Mouse (Mus musculus): ENCODE results near the gene Borcs8. TPM values are rescaled to one million over a fixed set of nuclear protein-coding genes. Genes with fewer than 3 reads are reported as not detected.
A peak's percentile ranks its signal among the peaks of the same experiment; 100 is the strongest.

Gene Borcs8
- polyA plus RNA-seq, 1 experiment from 2014 or later = 65.4 TPM

DNA sequence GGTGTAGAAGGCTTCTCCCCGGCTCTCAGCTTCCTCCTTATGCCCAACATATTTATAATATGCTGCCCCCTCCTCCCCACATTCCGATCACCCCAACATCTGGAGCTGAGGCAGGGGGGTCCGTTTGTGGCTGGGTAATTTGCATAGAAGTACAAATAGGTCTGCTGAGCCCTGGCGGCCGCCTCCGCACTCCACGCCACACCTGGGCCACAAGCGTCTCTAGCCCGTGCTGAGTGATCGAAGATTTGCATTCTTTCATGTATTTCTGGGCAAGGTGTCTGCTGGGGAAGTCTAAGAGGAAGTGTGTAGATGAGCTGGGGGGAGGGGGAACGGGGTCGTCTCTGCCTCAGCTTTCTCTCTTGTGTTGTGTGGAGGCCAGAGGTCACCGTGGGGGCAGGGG lies 20.7 kb downstream of the Borcs8 start:
- Histone ChIP-seq H3K4me3 (replicated peaks) (no peak overlapping the region), H3K27ac (replicated peaks) (no peak overlapping the region), H3K27me3 (no peaks in the 10 kb centered on the region), H3K9me3 (replicated peaks) (no peaks in the 10 kb centered on the region), H3K36me3 (no peaks in the 10 kb centered on the region), H3K9ac (no peak overlapping the region), H3K4me2 (replicated peaks) (no peak overlapping the region), H3K4me1 (peaks cover 11% of the 10 kb centered on the region)
- WGBS = 54% methylated on average over 13 of the region's 13 CpGs
- no peak for ATAC-seq (ENCODE audit: insufficient number of reproducible peaks, low FRiP score, low TSS enrichment, low read depth)

DNA sequence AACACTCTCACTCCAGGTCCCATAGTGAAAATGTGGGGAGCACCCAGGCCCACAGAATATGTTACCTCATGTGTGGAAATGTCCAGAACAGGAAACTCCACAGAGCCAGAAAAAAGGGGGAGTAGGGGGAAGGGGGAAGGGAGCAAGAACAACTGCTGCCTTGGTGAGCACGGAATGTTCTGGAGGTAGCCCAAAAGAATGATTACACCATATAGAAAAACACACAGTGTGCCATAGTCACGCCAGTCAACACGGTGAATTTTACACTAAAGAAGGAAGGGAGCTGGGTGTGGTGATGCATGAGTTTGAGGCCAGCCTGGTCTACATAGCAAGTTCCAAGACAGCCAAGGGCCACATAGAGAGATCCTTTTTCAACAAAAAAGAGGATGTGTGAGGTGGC lies 24.0 kb downstream of the Borcs8 start:
- Histone ChIP-seq H3K27ac (replicated peaks) (no peak overlapping the region), H3K36me3 (no peaks in the 10 kb centered on the region), H3K9me3 (replicated peaks) (no peaks in the 10 kb centered on the region), H3K4me3 (replicated peaks) (no peak overlapping the region), H3K27me3 (peaks cover 10% of the 10 kb centered on the region; the same call in 1 of the 2 replicates), H3K4me2 (replicated peaks) (no peak overlapping the region), H3K4me1 (peaks cover 12% of the 10 kb centered on the region), H3K9ac (no peak overlapping the region)
- 62% methylated on average over 3 of the region's 3 CpGs for WGBS
- no peak for ATAC-seq (ENCODE audit: insufficient number of reproducible peaks, low FRiP score, low TSS enrichment, low read depth)

DNA sequence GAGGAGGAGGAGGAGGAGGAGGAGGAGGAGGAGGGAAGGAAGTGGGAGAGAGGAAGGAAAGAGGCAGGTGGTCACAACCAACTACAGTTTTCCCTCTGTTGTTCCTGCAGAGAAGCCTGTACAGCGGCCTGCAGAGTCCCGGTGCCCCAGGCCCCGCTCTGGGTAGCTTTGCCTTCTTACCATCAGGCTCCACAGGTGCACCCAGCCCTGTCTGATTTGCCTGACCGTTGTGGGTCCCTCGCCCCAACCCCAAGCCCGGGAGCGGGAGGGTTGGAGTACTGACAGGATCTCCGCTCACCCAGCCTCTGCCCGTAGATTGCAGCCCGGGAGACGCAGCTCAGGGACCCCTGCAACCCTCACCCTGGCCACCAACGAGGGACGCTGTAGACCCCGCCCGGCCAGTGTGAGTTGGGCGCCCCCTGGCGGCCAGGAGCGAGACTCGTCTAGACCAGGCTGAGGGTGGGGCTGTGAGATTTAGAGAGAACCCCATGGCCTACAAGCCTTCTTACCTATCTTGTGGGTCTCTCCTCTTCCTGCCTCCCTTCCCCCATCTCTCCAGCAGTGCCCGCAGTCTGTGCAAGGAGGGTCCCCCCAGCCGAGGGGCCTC lies 27.3 kb downstream of the Borcs8 start:
- Histone ChIP-seq H3K27ac (replicated peaks) (no peak overlapping the region), H3K36me3 (no peaks in the 10 kb centered on the region), H3K4me3 (replicated peaks) (peak overlapping the region; percentile 28), H3K9me3 (replicated peaks) (no peaks in the 10 kb centered on the region), H3K4me2 (replicated peaks) (peak overlapping the region; percentile 52), H3K27me3 (peaks cover 10% of the 10 kb centered on the region; the same call in 1 of the 2 replicates), H3K4me1 (peaks cover 8% of the 10 kb centered on the region), H3K9ac (peak overlapping the region; percentile 18)
- ATAC-seq (ENCODE audit: insufficient number of reproducible peaks, low FRiP score, low TSS enrichment, low read depth) = peak; percentile 74
- WGBS = 2% methylated on average over 21 of the region's 21 CpGs

DNA sequence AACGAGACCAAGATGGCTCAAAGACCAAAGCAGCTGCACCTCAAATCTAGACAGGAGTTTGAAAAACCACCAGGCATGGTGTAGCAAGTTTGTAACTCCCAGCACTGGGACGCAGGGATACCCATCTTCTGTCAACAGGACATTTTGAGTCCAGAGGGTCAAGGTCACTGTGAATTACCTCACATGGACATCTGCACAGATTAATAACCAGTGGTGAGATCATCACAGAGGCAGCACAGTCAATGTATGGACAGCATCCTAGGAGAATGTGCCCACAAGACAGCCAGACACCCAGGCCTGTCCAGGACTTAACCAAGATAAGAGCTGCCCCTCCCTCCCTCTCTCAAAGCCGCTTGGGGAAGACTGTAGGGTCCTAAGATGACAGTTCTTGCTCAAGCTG lies 30.8 kb downstream of the Borcs8 start:
- H3K4me2 ChIP-seq (replicated peaks) = no peak overlapping the region
- peaks cover 27% of the 10 kb centered on the region for H3K4me1 ChIP-seq
- 83% methylated on average over 3 of the region's 3 CpGs for WGBS
- no peak overlapping the region for H3K4me3 ChIP-seq (replicated peaks)
- H3K27me3 ChIP-seq = peaks cover 10% of the 10 kb centered on the region; the same call in 1 of the 2 replicates
- no peak overlapping the region for H3K27ac ChIP-seq (replicated peaks)
- no peaks in the 10 kb centered on the region for H3K9me3 ChIP-seq (replicated peaks)
- no peak overlapping the region for H3K9ac ChIP-seq
- no peak for ATAC-seq (ENCODE audit: insufficient number of reproducible peaks, low FRiP score, low TSS enrichment, low read depth)
- H3K36me3 ChIP-seq = no peaks in the 10 kb centered on the region

DNA sequence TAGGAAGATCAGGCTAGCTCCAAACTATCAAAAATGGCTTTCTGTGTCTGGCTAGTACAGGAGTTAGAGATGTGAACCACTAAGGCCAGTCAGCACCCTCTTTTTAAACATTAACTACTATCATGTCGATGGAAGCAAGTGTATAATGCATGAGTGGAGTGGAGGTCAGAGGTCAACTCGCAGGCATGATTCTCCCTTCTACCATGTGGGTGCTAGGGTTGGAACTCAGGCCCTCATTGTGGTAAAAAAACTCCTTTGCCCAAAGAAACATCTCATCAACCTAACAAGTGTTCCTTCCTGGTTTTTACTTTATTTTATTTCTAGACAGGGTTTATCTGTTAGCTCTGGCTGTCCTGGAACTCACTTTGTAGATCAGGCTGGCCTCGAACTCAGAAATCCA lies 31.4 kb downstream of the Borcs8 start:
- Histone ChIP-seq H3K4me3 (replicated peaks) (no peak overlapping the region), H3K9me3 (replicated peaks) (no peaks in the 10 kb centered on the region), H3K9ac (no peak overlapping the region), H3K4me2 (replicated peaks) (no peak overlapping the region), H3K27me3 (peaks cover 8% of the 10 kb centered on the region; the same call in 1 of the 2 replicates), H3K4me1 (peaks cover 27% of the 10 kb centered on the region), H3K27ac (replicated peaks) (no peak overlapping the region), H3K36me3 (no peaks in the 10 kb centered on the region)
- WGBS = 77% methylated on average over 3 of the region's 3 CpGs
- ATAC-seq (ENCODE audit: insufficient number of reproducible peaks, low FRiP score, low TSS enrichment, low read depth) = no peak

DNA sequence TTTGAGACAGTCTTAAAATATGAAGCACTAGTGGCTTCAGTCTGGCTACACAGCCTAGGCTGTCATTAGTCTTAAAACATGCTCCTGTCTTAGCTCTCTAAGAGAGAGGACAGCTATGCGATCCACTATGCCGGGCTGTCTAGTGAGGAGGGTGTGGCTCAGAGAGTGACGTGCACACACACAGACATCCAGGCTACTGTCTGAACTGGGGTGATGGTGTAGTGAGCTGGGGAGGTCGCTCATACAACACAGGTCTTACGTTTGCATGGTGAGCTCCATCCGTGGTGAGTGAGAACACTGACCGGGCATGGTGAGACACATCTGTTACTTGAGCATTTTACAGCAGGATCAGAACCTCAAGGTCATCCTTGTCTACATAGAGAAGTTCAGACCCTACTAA lies 31.9 kb downstream of the Borcs8 start:
- Histone ChIP-seq H3K27ac (replicated peaks) (no peak overlapping the region), H3K9me3 (replicated peaks) (no peaks in the 10 kb centered on the region), H3K4me3 (replicated peaks) (no peak overlapping the region), H3K27me3 (0 out of 2 replicates have a peak, but pooled peaks cover 3% of the 10 kb centered on the region), H3K4me1 (peaks cover 27% of the 10 kb centered on the region), H3K9ac (no peak overlapping the region), H3K4me2 (replicated peaks) (peak overlapping the region; percentile 55), H3K36me3 (peaks cover under 1% of the 10 kb centered on the region; the same call in 1 of the 2 replicates)
- no peak for ATAC-seq (ENCODE audit: insufficient number of reproducible peaks, low FRiP score, low TSS enrichment, low read depth)
- WGBS = 70% methylated on average over 7 of the region's 7 CpGs

DNA sequence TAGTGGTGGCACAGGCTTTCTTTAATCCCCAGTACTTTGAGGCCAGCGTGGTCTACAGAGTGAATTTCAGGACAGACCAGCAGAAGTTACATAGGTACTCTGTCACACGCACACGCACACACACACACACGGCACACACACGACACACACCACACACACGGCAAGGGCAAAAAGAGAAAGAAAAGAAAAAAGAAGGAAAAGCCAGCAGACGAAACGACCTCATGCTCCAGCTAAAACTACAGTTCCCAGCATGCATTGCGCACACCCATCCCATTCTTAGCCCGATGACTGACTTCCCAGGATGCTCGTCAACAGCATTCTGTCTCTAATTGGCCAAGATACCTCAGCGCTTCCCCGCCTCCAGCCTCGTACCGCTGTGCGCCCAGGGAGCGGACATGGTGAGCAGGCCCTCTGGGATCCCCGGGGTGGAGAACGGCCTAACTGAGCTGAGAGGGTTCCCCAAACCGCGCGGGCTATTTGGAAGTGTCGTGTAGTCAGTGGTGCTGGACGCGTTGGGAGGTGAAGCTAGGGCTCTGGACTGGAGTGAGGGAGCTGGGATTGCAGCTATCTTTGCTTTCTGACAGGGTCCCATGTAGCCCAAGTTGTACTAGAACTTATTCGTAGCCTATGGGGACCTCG lies 32.9 kb downstream of the Borcs8 start, which contains the start of gene Tmem161a:
Gene Tmem161a, plus strand, starts transcription at position 314 of the 639 bp plus-strand sequence.
- 2% methylated on average over 27 of the region's 27 CpGs for WGBS
- Histone ChIP-seq H3K27ac (replicated peaks) (peak within 1 kb of the TSS; percentile 39; the same call in 1 of the 2 replicates), H3K4me1 (peaks cover 20% of the 10 kb centered on the region), H3K4me2 (replicated peaks) (peak within 1 kb of the TSS; percentile 55), H3K9me3 (replicated peaks) (no peaks in the 10 kb centered on the region), H3K27me3 (no peaks in the 10 kb centered on the region), H3K36me3 (peaks cover 10% of the 10 kb centered on the region; the same call in 1 of the 2 replicates), H3K9ac (peak within 1 kb of the TSS; percentile 57), H3K4me3 (replicated peaks) (peak within 1 kb of the TSS; percentile 56)
- peak; percentile 94 for ATAC-seq (ENCODE audit: insufficient number of reproducible peaks, low FRiP score, low TSS enrichment, low read depth)

DNA sequence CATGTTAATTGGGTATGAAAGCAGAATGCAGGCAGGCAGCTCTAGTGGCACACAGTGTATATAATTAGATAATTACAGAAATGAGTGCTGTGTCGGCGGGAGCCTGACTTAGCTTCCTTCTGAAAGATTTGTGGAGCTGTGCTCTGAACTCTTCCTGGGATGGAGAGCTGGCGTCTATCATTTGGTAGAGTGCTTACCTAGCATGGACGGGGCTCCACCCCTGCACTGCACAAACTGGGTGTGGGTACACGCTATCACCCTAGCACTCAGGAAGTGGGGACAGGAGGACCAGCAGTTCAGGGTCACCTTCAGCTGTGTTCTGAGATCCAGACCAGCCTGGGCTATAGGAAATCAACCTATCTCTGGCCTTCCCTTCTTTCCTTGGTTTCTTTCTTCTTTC lies 34.0 kb downstream of the Borcs8 start:
- Histone ChIP-seq H3K9me3 (replicated peaks) (no peaks in the 10 kb centered on the region), H3K27ac (replicated peaks) (no peak overlapping the region), H3K4me3 (replicated peaks) (peak overlapping the region; percentile 56; the same call in 1 of the 2 replicates), H3K4me2 (replicated peaks) (peak overlapping the region; percentile 55), H3K4me1 (peaks cover 19% of the 10 kb centered on the region), H3K36me3 (peaks cover 16% of the 10 kb centered on the region; the same call in 1 of the 2 replicates), H3K27me3 (no peaks in the 10 kb centered on the region), H3K9ac (no peak overlapping the region)
- ATAC-seq (ENCODE audit: insufficient number of reproducible peaks, low FRiP score, low TSS enrichment, low read depth) = no peak
- 57% methylated on average over 5 of the region's 5 CpGs for WGBS

DNA sequence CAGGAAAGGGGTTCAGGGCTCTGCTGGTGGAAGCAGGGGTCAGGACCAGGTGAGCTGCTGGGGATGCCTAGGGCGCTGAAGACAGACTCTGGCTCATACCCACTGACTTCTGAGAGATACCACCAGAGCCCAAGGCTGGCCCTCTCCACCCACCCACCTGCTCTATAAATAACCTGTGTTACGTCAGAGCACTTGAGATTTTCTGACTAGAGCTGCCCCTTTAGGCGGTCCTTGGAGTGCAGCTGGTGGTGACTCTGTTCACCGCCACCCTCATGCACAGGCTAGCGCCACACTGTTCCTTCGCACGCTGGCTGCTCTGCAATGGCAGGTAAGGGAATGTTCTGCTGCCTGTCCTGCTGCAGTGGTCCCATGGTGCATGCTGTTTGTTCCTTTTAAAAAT lies 34.8 kb downstream of the Borcs8 start:
- Histone ChIP-seq H3K4me2 (replicated peaks) (no peak overlapping the region), H3K4me3 (replicated peaks) (no peak overlapping the region), H3K9me3 (replicated peaks) (no peaks in the 10 kb centered on the region), H3K27me3 (no peaks in the 10 kb centered on the region), H3K4me1 (peaks cover 19% of the 10 kb centered on the region), H3K9ac (no peak overlapping the region), H3K27ac (replicated peaks) (no peak overlapping the region), H3K36me3 (peaks cover 23% of the 10 kb centered on the region; the same call in 1 of the 2 replicates)
- 84% methylated on average over 7 of the region's 7 CpGs for WGBS
- ATAC-seq (ENCODE audit: insufficient number of reproducible peaks, low FRiP score, low TSS enrichment, low read depth) = no peak

DNA sequence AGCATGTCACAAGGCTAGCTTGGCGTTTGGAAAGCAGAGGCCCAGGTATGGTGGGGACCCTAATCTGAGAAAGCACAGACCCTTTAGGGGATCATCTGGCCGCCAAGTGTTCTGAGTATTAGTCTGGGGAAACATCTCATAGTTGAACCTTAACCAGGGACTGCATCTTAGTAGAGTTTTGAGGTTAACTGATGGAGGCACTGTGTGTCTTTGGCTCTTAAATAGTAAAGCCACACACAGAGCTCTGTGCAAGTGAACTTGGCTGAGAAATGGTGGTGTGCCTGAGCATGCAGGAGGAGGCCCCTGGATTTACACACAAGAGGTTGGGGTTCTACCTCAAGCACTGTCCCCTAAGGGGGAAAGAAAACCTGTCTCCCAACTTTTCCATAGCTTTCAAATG lies 38.9 kb downstream of the Borcs8 start:
- H3K36me3 ChIP-seq = peaks cover 53% of the 10 kb centered on the region
- H3K27me3 ChIP-seq = no peaks in the 10 kb centered on the region
- no peak overlapping the region for H3K4me3 ChIP-seq (replicated peaks)
- no peak overlapping the region for H3K27ac ChIP-seq (replicated peaks)
- no peak overlapping the region for H3K9ac ChIP-seq
- no peak for ATAC-seq (ENCODE audit: insufficient number of reproducible peaks, low FRiP score, low TSS enrichment, low read depth)
- H3K9me3 ChIP-seq (replicated peaks) = no peaks in the 10 kb centered on the region
- H3K4me1 ChIP-seq = peaks cover 25% of the 10 kb centered on the region
- H3K4me2 ChIP-seq (replicated peaks) = no peak overlapping the region
- WGBS = 86% methylated on average over 2 of the region's 2 CpGs

DNA sequence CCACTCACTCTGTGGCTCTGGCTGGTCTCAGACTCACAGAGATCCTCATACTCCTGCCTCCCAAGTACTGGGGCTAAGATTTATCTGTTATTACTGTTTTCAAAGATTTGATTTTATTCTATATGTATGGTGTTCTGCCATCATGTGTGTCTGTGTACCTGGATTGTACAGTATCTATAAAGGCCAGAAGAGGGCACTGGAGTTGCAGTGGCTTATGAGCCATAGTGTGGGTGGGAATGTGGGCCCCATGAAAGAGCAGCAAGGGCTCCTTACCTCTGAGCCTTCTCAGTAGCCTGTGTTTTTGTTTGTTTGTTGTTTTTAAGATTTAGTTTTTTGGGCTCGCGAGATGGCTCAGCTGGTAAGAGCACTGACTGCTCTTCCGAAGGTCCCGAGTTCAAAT lies 39.8 kb downstream of the Borcs8 start:
- H3K9me3 ChIP-seq (replicated peaks) = no peaks in the 10 kb centered on the region
- H3K4me2 ChIP-seq (replicated peaks) = no peak overlapping the region
- no peak overlapping the region for H3K4me3 ChIP-seq (replicated peaks)
- H3K4me1 ChIP-seq = peaks cover 18% of the 10 kb centered on the region; the same call in 1 of the 2 replicates
- H3K36me3 ChIP-seq = peaks cover 55% of the 10 kb centered on the region
- H3K27me3 ChIP-seq = no peaks in the 10 kb centered on the region
- WGBS = 94% methylated on average over 4 of the region's 4 CpGs
- H3K9ac ChIP-seq = no peak overlapping the region
- no peak overlapping the region for H3K27ac ChIP-seq (replicated peaks)
- ATAC-seq (ENCODE audit: insufficient number of reproducible peaks, low FRiP score, low TSS enrichment, low read depth) = no peak

Data from embryonic facial prominence, embryonic 15.5 days (tissue).